Comparison of ENCODE assay signal across 12 mouse cellular contexts in the genomic region with DNA sequence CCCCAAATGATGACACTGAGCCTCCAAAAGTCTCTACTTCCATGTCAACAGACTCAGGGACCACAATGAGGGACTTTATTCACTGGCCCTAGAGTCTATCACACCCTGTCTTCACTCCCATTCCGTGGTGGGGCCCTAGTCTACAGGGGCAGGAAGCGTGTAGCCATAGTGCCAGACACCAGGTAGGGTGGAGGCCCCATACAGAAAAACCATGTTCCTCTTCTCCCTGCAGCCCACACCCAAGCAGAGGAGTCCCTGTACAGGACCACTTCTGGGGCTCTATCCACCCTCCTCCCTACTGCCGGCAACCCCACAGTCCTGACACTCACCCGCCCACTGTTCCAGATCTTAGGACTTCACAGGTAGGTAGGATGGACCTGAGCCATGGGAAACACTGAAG. TPM values are rescaled to one million over a fixed set of nuclear protein-coding genes. Genes with fewer than 3 reads are reported as not detected.
DNase-seq lines count a peak whose midpoint lies in the region; ATAC-seq and TF ChIP-seq lines count a peak whose summit lies in the region.
"Had no signal": no experiment of that assay in that cellular context is flagged by ENCODE, and none has a peak within 500 bp of the region (broad histone marks: within the 10 kb centered on the region; RNA-seq: fewer than 3 reads in every experiment).

No protein-coding gene starts in this region.

- peaks cover 38% of the 10 kb centered on the region for H3K4me1 ChIP-seq in heart, embryonic 11.5 days (ENCODE audit: control insufficient read depth, insufficient read depth, low read length)
- H3K4me1 ChIP-seq in lung, postnatal 0 days (ENCODE audit: insufficient read depth, low read depth, low read length) = peaks cover 22% of the 10 kb centered on the region
- peaks cover 47% of the 10 kb centered on the region for H3K4me1 ChIP-seq in limb, embryonic 13.5 days

- H3K9me3 ChIP-seq in heart, embryonic 11.5 days (replicated peaks; ENCODE audit: control insufficient read depth, low read length) = no peaks in the 10 kb centered on the region
- H3K9me3 ChIP-seq in lung, postnatal 0 days (ENCODE audit: low read length) = no peaks in the 10 kb centered on the region
- H3K9me3 ChIP-seq in limb, embryonic 13.5 days = no peaks in the 10 kb centered on the region
- H3K9me3 ChIP-seq: embryonic facial prominence, embryonic 15.5 days; midbrain, embryonic 12.5 days had no signal

- no peak for DNase-seq in heart, postnatal 25 days (ENCODE audit: low spot score)
- DNase-seq in lung, postnatal 0 days (ENCODE audit: low spot score) = no peak
- no peak for DNase-seq in lung, postnatal 10 days
- DNase-seq in thymus, postnatal 25 days = peak; percentile 47
- DNase-seq in cerebellum, adult 8-10 months = no peak
- DNase-seq in frontal cortex, postnatal 10 days (ENCODE audit: low spot score in 2 of 2) = no peak
- DNase-seq: cerebellum, postnatal 10 days; right cerebral cortex, postnatal 4 days had no signal

- no peak overlapping the region for H3K9ac ChIP-seq in heart, embryonic 11.5 days (ENCODE audit: low read depth, low read length)
- no peak overlapping the region for H3K9ac ChIP-seq in lung, postnatal 0 days (replicated peaks; ENCODE audit: low read depth)
- H3K9ac ChIP-seq in limb, embryonic 13.5 days = 0 out of 2 replicates have a peak overlapping the region, but pooled peaks have one; percentile 45
- H3K9ac ChIP-seq: embryonic facial prominence, embryonic 15.5 days; midbrain, embryonic 12.5 days had no signal

- peaks cover 14% of the 10 kb centered on the region; the same call in 1 of the 2 replicates for H3K36me3 ChIP-seq in heart, embryonic 11.5 days (ENCODE audit: control insufficient read depth, insufficient read depth, low read length)
- H3K36me3 ChIP-seq in lung, postnatal 0 days (ENCODE audit: insufficient read depth, low read length) = peaks cover 15% of the 10 kb centered on the region; the same call in 1 of the 2 replicates
- peaks cover 42% of the 10 kb centered on the region for H3K36me3 ChIP-seq in limb, embryonic 13.5 days

- no peaks in the 10 kb centered on the region for H3K27me3 ChIP-seq in heart, embryonic 11.5 days (ENCODE audit: control insufficient read depth, insufficient read depth, low read length)
- H3K27me3 ChIP-seq in lung, postnatal 0 days (replicated peaks; ENCODE audit: insufficient read depth, low read length) = no peaks in the 10 kb centered on the region
- no peaks in the 10 kb centered on the region for H3K27me3 ChIP-seq in limb, embryonic 13.5 days
- H3K27me3 ChIP-seq: embryonic facial prominence, embryonic 15.5 days; midbrain, embryonic 12.5 days had no signal

- WGBS in heart, embryonic 11.5 days (ENCODE audit: insufficient replicate concordance) = 90% methylated on average over 4 of the region's 4 CpGs
- WGBS in lung, postnatal 0 days = 67% methylated on average over 4 of the region's 4 CpGs
- WGBS in limb, embryonic 13.5 days = 95% methylated on average over 4 of the region's 4 CpGs

- TF ChIP-seq CTCF in lung, postnatal 0 days (IDR thresholded peaks at IDR 0.05) = no peak

- no peak overlapping the region for H3K27ac ChIP-seq in heart, embryonic 11.5 days (ENCODE audit: low read depth, low read length)
- H3K27ac ChIP-seq in lung, postnatal 0 days (ENCODE audit: low read length) = 0 out of 2 replicates have a peak overlapping the region, but pooled peaks have one; percentile 38
- 0 out of 2 replicates have a peak overlapping the region, but pooled peaks have one; percentile 24 for H3K27ac ChIP-seq in limb, embryonic 13.5 days

- H3K4me3 ChIP-seq in heart, embryonic 11.5 days (ENCODE audit: low read depth, low read length) = no peak overlapping the region
- no peak overlapping the region for H3K4me3 ChIP-seq in lung, postnatal 0 days (ENCODE audit: low read depth, low read length)
- H3K4me3 ChIP-seq in limb, embryonic 13.5 days = no peak overlapping the region
- H3K4me3 ChIP-seq: embryonic facial prominence, embryonic 15.5 days; midbrain, embryonic 12.5 days had no signal

- peak overlapping the region; percentile 17 for H3K4me2 ChIP-seq in heart, embryonic 11.5 days
- H3K4me2 ChIP-seq in lung, postnatal 0 days (replicated peaks; ENCODE audit: low read depth, low read length) = no peak overlapping the region
- no peak overlapping the region for H3K4me2 ChIP-seq in limb, embryonic 13.5 days (replicated peaks)
- H3K4me2 ChIP-seq: embryonic facial prominence, embryonic 15.5 days; midbrain, embryonic 12.5 days had no signal

- intact Hi-C loops in heart, postnatal 25 days (cut with DNase I) = no loop called here

- no peak for TF ChIP-seq EP300 in lung, postnatal 0 days (IDR thresholded peaks at IDR 0.05)

- ATAC-seq in heart, embryonic 11.5 days (replicated peaks; ENCODE audit: insufficient number of reproducible peaks, low FRiP score, low TSS enrichment) = no peak
- no peak for ATAC-seq in lung, postnatal 0 days
- ATAC-seq in limb, embryonic 13.5 days (ENCODE audit: low FRiP score, low read depth) = no peak

RNA-seq across cellular contexts. Expression of a gene that starts 2.5 kb away (rescaled TPM):
- polyA plus RNA-seq in heart, embryonic 11.5 days (2014; fragmentation: Nextera tagmentation; extraction: Ambion mirVana) = 15.4 and 19.3 TPM in 2 replicates
- total RNA-seq in heart, postnatal 25 days (2021) = 10 to 100 TPM in 1 of 2 experiments, 1 to 10 TPM in 1; 8.9 to 11.1 TPM
- polyA plus RNA-seq in lung, postnatal 0 days (2015; fragmentation: Nextera tagmentation; extraction: Ambion mirVana) = 33.9 and 35.1 TPM in 2 replicates
- 30.1 and 32.2 TPM in 2 replicates for polyA plus RNA-seq in limb, embryonic 13.5 days (2015; fragmentation: Nextera tagmentation; extraction: Ambion mirVana)

RNA-seq across cellular contexts. Expression of a gene that starts 5.1 kb away (rescaled TPM):
- polyA plus RNA-seq in heart, embryonic 11.5 days (2014; fragmentation: Nextera tagmentation; extraction: Ambion mirVana) = 2.1 and 2.3 TPM in 2 replicates
- 1 to 10 TPM; 3.5 to 4.1 TPM for total RNA-seq in heart, postnatal 25 days (2021)
- 8.4 and 10.2 TPM in 2 replicates for polyA plus RNA-seq in lung, postnatal 0 days (2015; fragmentation: Nextera tagmentation; extraction: Ambion mirVana)
- 2.3 and 2.4 TPM in 2 replicates for polyA plus RNA-seq in limb, embryonic 13.5 days (2015; fragmentation: Nextera tagmentation; extraction: Ambion mirVana)

RNA-seq across cellular contexts. Expression of a gene that starts 21.4 kb away (rescaled TPM):
- polyA plus RNA-seq in heart, embryonic 11.5 days (2014; fragmentation: Nextera tagmentation; extraction: Ambion mirVana) = 1.5 and 2.6 TPM in 2 replicates
- under 1 TPM; 0.22 to 0.68 TPM for total RNA-seq in heart, postnatal 25 days (2021)
- 1.3 and 1.5 TPM in 2 replicates for polyA plus RNA-seq in lung, postnatal 0 days (2015; fragmentation: Nextera tagmentation; extraction: Ambion mirVana)
- 4.7 and 5.5 TPM in 2 replicates for polyA plus RNA-seq in limb, embryonic 13.5 days (2015; fragmentation: Nextera tagmentation; extraction: Ambion mirVana)

RNA-seq across cellular contexts. Expression of a gene that starts 40.3 kb away (rescaled TPM):
- polyA plus RNA-seq in heart, embryonic 11.5 days (2014; fragmentation: Nextera tagmentation; extraction: Ambion mirVana) = 105 and 119 TPM in 2 replicates
- total RNA-seq in heart, postnatal 25 days (2021) = 10 to 100 TPM; 87.4 to 96.1 TPM
- polyA plus RNA-seq in lung, postnatal 0 days (2015; fragmentation: Nextera tagmentation; extraction: Ambion mirVana) = 77.7 and 78.0 TPM in 2 replicates
- polyA plus RNA-seq in limb, embryonic 13.5 days (2015; fragmentation: Nextera tagmentation; extraction: Ambion mirVana) = 174 and 185 TPM in 2 replicates

RNA-seq across cellular contexts. Expression of a gene that starts 52.1 kb away (rescaled TPM):
- 6.3 and 7.6 TPM in 2 replicates for polyA plus RNA-seq in heart, embryonic 11.5 days (2014; fragmentation: Nextera tagmentation; extraction: Ambion mirVana)
- total RNA-seq in heart, postnatal 25 days (2021) = 1 to 10 TPM; 9.1 to 9.8 TPM
- polyA plus RNA-seq in lung, postnatal 0 days (2015; fragmentation: Nextera tagmentation; extraction: Ambion mirVana) = 21.3 and 23.2 TPM in 2 replicates
- polyA plus RNA-seq in limb, embryonic 13.5 days (2015; fragmentation: Nextera tagmentation; extraction: Ambion mirVana) = 4.7 and 5.3 TPM in 2 replicates
